Mouse (Mus musculus) liver, embryonic 14.5 days (tissue): ENCODE measurements around the gene Adat2. TPM values are rescaled to one million over a fixed set of nuclear protein-coding genes. Genes with fewer than 3 reads are reported as not detected.

Source experiments
- ATAC-seq: fragments of 200-750 bp; cut with Nextera tagmentation; 2 replicates; pipeline ENCODE4 v1.8.0; 2017; ENCODE audit warnings: moderate number of reproducible peaks, mild to moderate bottlenecking, moderate library complexity; ENCODE audit not compliant: insufficient read depth
- DNase-seq, 3 experiments: peaks; one replicate each; pipeline ENCODE4 v3.0.0-alpha.2; 2012 to 2013; ENCODE audit warnings: low read depth in 3 of 3, low spot score in 3 of 3
- H3K27ac ChIP-seq: fragments of 300-500 bp; sonication (generic); 2 replicates; pipeline ENCODE4 v1.5.1; 2014; ENCODE audit warnings: moderate library complexity, mild to moderate bottlenecking, control low read depth, inconsistent platforms
- H3K27me3 ChIP-seq: fragments of 300-500 bp; sonication (generic); 2 replicates; pipeline ENCODE4 v1.6.1; 2014; ENCODE audit warnings: mild to moderate bottlenecking, low read length, moderate library complexity; ENCODE audit not compliant: control insufficient read depth, insufficient read depth
- H3K36me3 ChIP-seq: fragments of 300-500 bp; sonication (generic); replicated peaks from 2 replicates; pipeline ENCODE4 v1.6.1; 2014; ENCODE audit warnings: low read depth; ENCODE audit not compliant: control insufficient read depth, insufficient read depth
- H3K4me1 ChIP-seq, 2 experiments: fragments of 200-500 bp in 1 of 2; fragments of 300-500 bp in 1 of 2; sonication (generic) in 1 of 2; replicated peaks; 2 replicates each; pipeline ENCODE4 v1.6.1; 2012 to 2014; ENCODE audit warnings: antibody characterized with exemption in 1 of 2, inconsistent platforms in 1 of 2, low read length in 1 of 2; ENCODE audit not compliant: control insufficient read depth in 2 of 2, insufficient read depth in 2 of 2
- H3K4me2 ChIP-seq: fragments of 300-500 bp; sonication (generic); 2 replicates; pipeline ENCODE4 v1.6.1; 2014; ENCODE audit warnings: low read depth, mild to moderate bottlenecking, control low read depth, moderate library complexity
- H3K4me3 ChIP-seq, 2 experiments: fragments of 200-500 bp in 1 of 2; fragments of 300-500 bp in 1 of 2; sonication (generic) in 1 of 2; 2 replicates each; pipeline ENCODE4 v1.5.1; 2012 to 2014; ENCODE audit warnings: low read depth in 2 of 2, low read length in 2 of 2, mild to moderate bottlenecking in 2 of 2, control low read depth in 1 of 2, inconsistent platforms in 1 of 2, moderate library complexity in 1 of 2; ENCODE audit not compliant: insufficient read depth in 1 of 2
- H3K9ac ChIP-seq: fragments of 300-500 bp; sonication (generic); replicated peaks from 2 replicates; pipeline ENCODE4 v1.6.1; 2014; ENCODE audit warnings: mild to moderate bottlenecking, control low read depth, moderate library complexity
- H3K9me3 ChIP-seq: fragments of 300-500 bp; sonication (generic); 2 replicates; pipeline ENCODE4 v1.6.1; 2016; ENCODE audit warnings: low read length, mixed read lengths; ENCODE audit not compliant: control insufficient read depth
- CTCF ChIP-seq: IDR thresholded peaks from 2 replicates; pipeline ENCODE4 v1.5.1; 2016; ENCODE audit warnings: antibody characterized with exemption, low read depth, control low read depth
- EP300 ChIP-seq: IDR thresholded peaks from 2 replicates; pipeline ENCODE4 v1.6.1; 2016; ENCODE audit warnings: antibody characterized with exemption, low read depth
- WGBS: fragments of 180-500 bp; shearing (Covaris S2); extraction: QIAGEN DNeasy Blood & Tissue Kit; methylation state at CpG from one replicate; pipeline ENCODE4 v1.1.7; 2014; ENCODE audit not compliant: insufficient replicate concordance; 5-methylcytosine and 5-hydroxymethylcytosine counted together
- polyA plus RNA-seq, 2 experiments: library from polyadenylated mRNA; depleted of rRNA in 1 of 2; stranded (reverse) in 1 of 2; unstranded in 1 of 2; fragments of >200 nt; fragmentation: Nextera tagmentation in 1 of 2; extraction: Ambion mirVana in 1 of 2; gene quantifications; 2 replicates each; pipeline versions ENCODE4 v1.2.1 to v1.2.3; 2012 to 2014

Adat2 gene
- polyA plus RNA-seq (2012; rRNA removed) (2.4 and 4.0 TPM in 2 replicates), polyA plus RNA-seq (2014; fragmentation: Nextera tagmentation; extraction: Ambion mirVana) (2.7 and 3.4 TPM in 2 replicates)

- Histone ChIP-seq H3K4me3 (peak within 1 kb of the TSS; percentile 88 to 98), H3K9ac (peak within 1 kb of the TSS; percentile 79), H3K9me3 (no peaks in the 10 kb centered on the region), H3K27me3 (no peaks in the 10 kb centered on the region), H3K4me2 (peak within 1 kb of the TSS; percentile 83), H3K36me3 (no peaks in the 10 kb centered on the region), H3K4me1 (peaks cover 0 to 4% of the 10 kb centered on the region in 2 experiments; a peak in 3 of 4 replicates), H3K27ac (peak within 1 kb of the TSS; percentile 74)
- peak; percentile 96 for ATAC-seq
- WGBS = under 1% methylated on average over 51 of the region's 51 CpGs
- TF ChIP-seq CTCF (peak; percentile 17; the same call in 1 of the 2 replicates), EP300 (no peak)
- DNase-seq = peak; percentile 83 to 86 (median 83)
These were observed at the start of gene Adat2, which contains the start of gene Pex3 for GRCm38 (mm10) chr10:13552646-13553497. Adat2 (plus strand) TSS chr10:13552894. Pex3 (minus strand) TSS chr10:13553142.

GRCm38 (mm10) chr10:13521857-13522256 is 30.8 kb upstream of the Adat2 start:
- H3K4me2 ChIP-seq = peak overlapping the region; percentile 28
- H3K4me3 ChIP-seq = no peak overlapping the region
- DNase-seq (peak; percentile 39 to 52 (median 49)), ATAC-seq (peak; percentile 90)
- no peak overlapping the region for H3K9ac ChIP-seq
- no peaks in the 10 kb centered on the region for H3K27me3 ChIP-seq
- H3K36me3 ChIP-seq = no peaks in the 10 kb centered on the region
- no peaks in the 10 kb centered on the region for H3K9me3 ChIP-seq
- WGBS = 20% methylated on average over 4 of the region's 4 CpGs
- TF ChIP-seq EP300 = peak; percentile 74
- no peak for TF ChIP-seq CTCF
- peaks cover 0 to 6% of the 10 kb centered on the region in 2 experiments; a peak in 3 of 4 replicates for H3K4me1 ChIP-seq
- H3K27ac ChIP-seq = no peak overlapping the region

GRCm38 (mm10) chr10:13528155-13528554 is 24.5 kb upstream of the Adat2 start:
- TF ChIP-seq CTCF = no peak
- no peak for TF ChIP-seq EP300
- Histone ChIP-seq H3K4me3 (no peak overlapping the region), H3K36me3 (no peaks in the 10 kb centered on the region), H3K27ac (no peak overlapping the region), H3K9me3 (no peaks in the 10 kb centered on the region), H3K4me2 (no peak overlapping the region), H3K9ac (no peak overlapping the region), H3K27me3 (no peaks in the 10 kb centered on the region), H3K4me1 (no peaks in the 10 kb centered on the region)
- DNase-seq = no peak
- WGBS = 67% methylated on average over 4 of the region's 4 CpGs
- ATAC-seq = no peak

GRCm38 (mm10) chr10:13534751-13535150 is 17.9 kb upstream of the Adat2 start:
- 68% methylated on average over 3 of the region's 3 CpGs for WGBS
- H3K27me3 ChIP-seq = no peaks in the 10 kb centered on the region
- H3K4me1 ChIP-seq = no peaks in the 10 kb centered on the region
- no peak overlapping the region for H3K9ac ChIP-seq
- no peak for ATAC-seq
- H3K4me2 ChIP-seq = no peak overlapping the region
- peaks cover 2% of the 10 kb centered on the region for H3K36me3 ChIP-seq
- H3K4me3 ChIP-seq = no peak overlapping the region
- H3K27ac ChIP-seq = no peak overlapping the region
- no peak for DNase-seq
- TF ChIP-seq EP300 (no peak), CTCF (no peak)
- no peaks in the 10 kb centered on the region for H3K9me3 ChIP-seq

GRCm38 (mm10) chr10:13536706-13537105 is 16.0 kb upstream of the Adat2 start:
- H3K4me1 ChIP-seq = no peaks in the 10 kb centered on the region
- ATAC-seq (no peak), DNase-seq (no peak)
- H3K4me2 ChIP-seq = no peak overlapping the region
- WGBS = 89% methylated on average over 7 of the region's 7 CpGs
- no peak overlapping the region for H3K4me3 ChIP-seq
- H3K36me3 ChIP-seq = peaks cover 2% of the 10 kb centered on the region
- H3K27ac ChIP-seq = no peak overlapping the region
- no peaks in the 10 kb centered on the region for H3K27me3 ChIP-seq
- no peak overlapping the region for H3K9ac ChIP-seq
- TF ChIP-seq EP300 (no peak), CTCF (no peak)
- H3K9me3 ChIP-seq = no peaks in the 10 kb centered on the region
